Mouse (Mus musculus) brain, embryonic 14.5 days (tissue): ENCODE measurements at regions not wholly inside any gene's neighbourhood (a gene's known extent, or its start where the extent isn't known, plus 50 kb on each side); places are given as distances from the start of the nearest gene placed in this dataset.

Source experiments
- CTCF ChIP-seq: fragments of 200-500 bp; IDR thresholded peaks from 2 replicates; pipeline ENCODE4 v1.5.1; 2012; ENCODE audit warnings: inconsistent platforms, mild to moderate bottlenecking, moderate library complexity, borderline replicate concordance; ENCODE audit not compliant: insufficient read depth, insufficient read length; ENCODE audit errors: extremely low read depth
- POLR2A ChIP-seq: fragments of 200-500 bp; IDR thresholded peaks from 2 replicates; pipeline ENCODE4 v1.6.1; 2012; ENCODE audit warnings: mild to moderate bottlenecking, inconsistent platforms, borderline replicate concordance; ENCODE audit not compliant: poor library complexity, insufficient read depth, insufficient read length, severe bottlenecking; ENCODE audit errors: extremely low read depth

DNA sequence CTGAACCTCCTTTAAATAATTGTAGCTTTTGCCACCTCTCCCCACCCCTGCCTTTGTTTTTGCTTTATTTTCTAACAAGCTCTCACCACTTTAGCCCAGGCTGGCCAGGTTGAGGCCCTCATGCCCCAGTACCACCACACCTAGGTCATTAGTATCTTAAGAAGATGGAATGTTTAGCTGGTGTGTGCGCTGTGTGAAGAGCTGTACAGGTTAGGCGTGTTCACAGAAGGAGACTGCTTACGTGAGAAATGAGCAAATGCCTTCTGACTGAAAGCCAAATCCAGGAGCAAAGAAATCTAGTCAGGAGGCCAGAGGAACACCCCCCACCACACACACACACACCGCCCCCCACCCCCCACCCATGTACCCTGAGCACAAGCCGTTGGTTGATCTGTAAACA is 303.4 kb downstream of the Klf5 start:
- TF ChIP-seq CTCF (no peak), POLR2A (no peak)
